Mouse (Mus musculus) hindbrain, embryonic 11.5 days (tissue): ENCODE data around the gene Casz1. TPM values are rescaled to one million over a fixed set of nuclear protein-coding genes. Genes with fewer than 3 reads are reported as not detected.
A peak's percentile ranks its signal among the peaks of the same experiment; 100 is the strongest.

ENCODE experiments used
- ATAC-seq: fragments of 200-750 bp; cut with Nextera tagmentation; 2 replicates; pipeline ENCODE4 v1.8.0; 2017; ENCODE audit warnings: mild to moderate bottlenecking, moderate TSS enrichment, moderate library complexity; ENCODE audit not compliant: low FRiP score
- DNase-seq: peaks from one replicate; pipeline ENCODE4 v3.0.0-alpha.2; 2015; ENCODE audit warnings: low spot score
- H3K27ac ChIP-seq: fragments of 300-500 bp; sonication (generic); 2 replicates; pipeline ENCODE4 v1.5.1; 2014; ENCODE audit warnings: mild to moderate bottlenecking, low read depth, low read length
- H3K27me3 ChIP-seq: fragments of 300-500 bp; sonication (generic); 2 replicates; pipeline ENCODE4 v1.6.1; 2014; ENCODE audit warnings: mild to moderate bottlenecking, low read length, moderate library complexity, mixed read lengths; ENCODE audit not compliant: control insufficient read depth, insufficient read depth
- H3K36me3 ChIP-seq: fragments of 300-500 bp; sonication (generic); 2 replicates; pipeline ENCODE4 v1.6.1; 2014; ENCODE audit warnings: mild to moderate bottlenecking, low read length, moderate library complexity, mixed read lengths; ENCODE audit not compliant: control insufficient read depth, insufficient read depth
- H3K4me1 ChIP-seq: fragments of 300-500 bp; sonication (generic); replicated peaks from 2 replicates; pipeline ENCODE4 v1.6.1; 2014; ENCODE audit warnings: low read length, mixed read lengths; ENCODE audit not compliant: control insufficient read depth, insufficient read depth
- H3K4me2 ChIP-seq: fragments of 300-500 bp; sonication (generic); replicated peaks from 2 replicates; pipeline ENCODE4 v1.6.1; 2014; ENCODE audit warnings: mild to moderate bottlenecking, low read depth, low read length
- H3K4me3 ChIP-seq: fragments of 300-500 bp; sonication (generic); 2 replicates; pipeline ENCODE4 v1.5.1; 2014; ENCODE audit warnings: low read depth, low read length
- H3K9ac ChIP-seq: fragments of 300-500 bp; sonication (generic); 2 replicates; pipeline ENCODE4 v1.6.1; 2014; ENCODE audit warnings: low read depth, low read length
- H3K9me3 ChIP-seq: fragments of 300-500 bp; sonication (generic); 2 replicates; pipeline ENCODE4 v1.6.1; 2016; ENCODE audit warnings: low read length; ENCODE audit not compliant: control insufficient read depth
- WGBS: fragments of 180-500 bp; shearing (Covaris S2); extraction: QIAGEN DNeasy Blood & Tissue Kit; methylation state at CpG from one replicate; pipeline ENCODE4 v1.1.7; 2014; 5-methylcytosine and 5-hydroxymethylcytosine counted together
- polyA plus RNA-seq: library from polyadenylated mRNA; unstranded; fragments of >200 nt; fragmentation: Nextera tagmentation; extraction: Ambion mirVana; gene quantifications from 2 replicates; pipeline ENCODE4 v1.2.1, GENCODE M21; 2014

Casz1 gene
- polyA plus RNA-seq, 1 experiment from 2014 or later = 7.8 TPM

GRCm38 (mm10) chr4:148823281-148823680 is 19.1 kb downstream of the Casz1 start:
- no peak overlapping the region for H3K4me3 ChIP-seq
- no peaks in the 10 kb centered on the region for H3K4me1 ChIP-seq
- ATAC-seq (no peak), DNase-seq (no peak)
- H3K36me3 ChIP-seq = no peaks in the 10 kb centered on the region
- H3K9me3 ChIP-seq = no peaks in the 10 kb centered on the region
- no peak overlapping the region for H3K4me2 ChIP-seq
- H3K27ac ChIP-seq = no peak overlapping the region
- 0 out of 2 replicates have a peak, but pooled peaks cover 3% of the 10 kb centered on the region for H3K27me3 ChIP-seq
- H3K9ac ChIP-seq = no peak overlapping the region
- WGBS = 76% methylated on average over 8 of the region's 8 CpGs

GRCm38 (mm10) chr4:148830350-148830749 is 26.1 kb downstream of the Casz1 start:
- Histone ChIP-seq H3K9me3 (no peaks in the 10 kb centered on the region), H3K36me3 (no peaks in the 10 kb centered on the region), H3K4me3 (no peak overlapping the region), H3K27ac (no peak overlapping the region), H3K27me3 (no peaks in the 10 kb centered on the region), H3K4me2 (no peak overlapping the region), H3K9ac (no peak overlapping the region), H3K4me1 (no peaks in the 10 kb centered on the region)
- peak; percentile 71 for ATAC-seq
- WGBS = 50% methylated on average over 7 of the region's 7 CpGs
- no peak for DNase-seq

GRCm38 (mm10) chr4:148833245-148833990 is 29.2 kb downstream of the Casz1 start:
- H3K27me3 ChIP-seq = 0 out of 2 replicates have a peak, but pooled peaks cover 2% of the 10 kb centered on the region
- no peak for ATAC-seq
- H3K9me3 ChIP-seq = no peaks in the 10 kb centered on the region
- no peak overlapping the region for H3K9ac ChIP-seq
- H3K4me1 ChIP-seq = no peaks in the 10 kb centered on the region
- H3K4me3 ChIP-seq = no peak overlapping the region
- 86% methylated on average over 21 of the region's 21 CpGs for WGBS
- H3K4me2 ChIP-seq = no peak overlapping the region
- H3K27ac ChIP-seq = no peak overlapping the region
- no peaks in the 10 kb centered on the region for H3K36me3 ChIP-seq
- no peak for DNase-seq

- H3K4me3 ChIP-seq = no peak overlapping the region
- H3K27ac ChIP-seq = no peak overlapping the region
- H3K4me2 ChIP-seq = no peak overlapping the region
- H3K27me3 ChIP-seq = 0 out of 2 replicates have a peak, but pooled peaks cover 2% of the 10 kb centered on the region
- no peak overlapping the region for H3K9ac ChIP-seq
- no peaks in the 10 kb centered on the region for H3K9me3 ChIP-seq
- WGBS = 33% methylated on average over 6 of the region's 6 CpGs
- DNase-seq (no peak), ATAC-seq (no peak)
- no peaks in the 10 kb centered on the region for H3K4me1 ChIP-seq
- no peaks in the 10 kb centered on the region for H3K36me3 ChIP-seq
Observed at GRCm38 (mm10) chr4:148836391-148836790, 32.2 kb downstream of the Casz1 start.

GRCm38 (mm10) chr4:148837046-148837445 is 32.8 kb downstream of the Casz1 start:
- H3K4me3 ChIP-seq = no peak overlapping the region
- ATAC-seq = no peak
- DNase-seq = no peak
- H3K9ac ChIP-seq = no peak overlapping the region
- H3K36me3 ChIP-seq = no peaks in the 10 kb centered on the region
- no peak overlapping the region for H3K27ac ChIP-seq
- H3K9me3 ChIP-seq = no peaks in the 10 kb centered on the region
- 57% methylated on average over 9 of the region's 9 CpGs for WGBS
- H3K4me1 ChIP-seq = no peaks in the 10 kb centered on the region
- 0 out of 2 replicates have a peak, but pooled peaks cover 2% of the 10 kb centered on the region for H3K27me3 ChIP-seq
- H3K4me2 ChIP-seq = no peak overlapping the region

- H3K4me3 ChIP-seq = no peak overlapping the region
- ATAC-seq (no peak), DNase-seq (no peak)
- no peaks in the 10 kb centered on the region for H3K4me1 ChIP-seq
- no peaks in the 10 kb centered on the region for H3K36me3 ChIP-seq
- H3K4me2 ChIP-seq = no peak overlapping the region
- no peak overlapping the region for H3K27ac ChIP-seq
- WGBS = 79% methylated on average over 6 of the region's 6 CpGs
- no peak overlapping the region for H3K9ac ChIP-seq
- 0 out of 2 replicates have a peak, but pooled peaks cover 2% of the 10 kb centered on the region for H3K27me3 ChIP-seq
- no peaks in the 10 kb centered on the region for H3K9me3 ChIP-seq
Observed at GRCm38 (mm10) chr4:148837644-148838043, 33.4 kb downstream of the Casz1 start.

GRCm38 (mm10) chr4:148842302-148842701 is 38.1 kb downstream of the Casz1 start:
- Histone ChIP-seq H3K4me1 (no peaks in the 10 kb centered on the region), H3K36me3 (no peaks in the 10 kb centered on the region), H3K9me3 (no peaks in the 10 kb centered on the region), H3K4me3 (no peak overlapping the region), H3K27me3 (peaks cover 1% of the 10 kb centered on the region; the same call in 1 of the 2 replicates), H3K27ac (no peak overlapping the region), H3K4me2 (no peak overlapping the region), H3K9ac (no peak overlapping the region)
- WGBS = 55% methylated on average over 6 of the region's 6 CpGs
- ATAC-seq (no peak), DNase-seq (no peak)

- DNase-seq = no peak
- Histone ChIP-seq H3K27ac (no peak overlapping the region), H3K4me3 (no peak overlapping the region), H3K36me3 (no peaks in the 10 kb centered on the region), H3K4me2 (no peak overlapping the region), H3K27me3 (peaks cover 9% of the 10 kb centered on the region; the same call in 1 of the 2 replicates), H3K9ac (no peak overlapping the region), H3K9me3 (no peaks in the 10 kb centered on the region), H3K4me1 (no peaks in the 10 kb centered on the region)
- 43% methylated on average over 7 of the region's 7 CpGs for WGBS
- ATAC-seq = no peak
Observed at GRCm38 (mm10) chr4:148844921-148845320, 40.7 kb downstream of the Casz1 start.

- Histone ChIP-seq H3K27me3 (peaks cover 9% of the 10 kb centered on the region; the same call in 1 of the 2 replicates), H3K36me3 (no peaks in the 10 kb centered on the region), H3K9ac (no peak overlapping the region), H3K9me3 (no peaks in the 10 kb centered on the region), H3K4me1 (no peaks in the 10 kb centered on the region), H3K4me2 (no peak overlapping the region), H3K4me3 (no peak overlapping the region), H3K27ac (no peak overlapping the region)
- 68% methylated on average over 9 of the region's 9 CpGs for WGBS
- DNase-seq (no peak), ATAC-seq (no peak)
Observed at GRCm38 (mm10) chr4:148846203-148846602, 42.0 kb downstream of the Casz1 start.
